Mouse (Mus musculus) frontal cortex, postnatal 25 days (tissue): Measurements from ENCODE around the gene Rgr.
"Not testable (repeated sequence)": the region's sequence is repeated elsewhere in the genome, so short reads cannot be mapped to it uniquely, and the experiment has no call there.

Source experiments
- DNase-seq, 2 experiments: peaks; one replicate each; pipeline ENCODE4 v3.0.0; 2022; ENCODE audit warnings: low spot score in 2 of 2

Gene Rgr

DNA sequence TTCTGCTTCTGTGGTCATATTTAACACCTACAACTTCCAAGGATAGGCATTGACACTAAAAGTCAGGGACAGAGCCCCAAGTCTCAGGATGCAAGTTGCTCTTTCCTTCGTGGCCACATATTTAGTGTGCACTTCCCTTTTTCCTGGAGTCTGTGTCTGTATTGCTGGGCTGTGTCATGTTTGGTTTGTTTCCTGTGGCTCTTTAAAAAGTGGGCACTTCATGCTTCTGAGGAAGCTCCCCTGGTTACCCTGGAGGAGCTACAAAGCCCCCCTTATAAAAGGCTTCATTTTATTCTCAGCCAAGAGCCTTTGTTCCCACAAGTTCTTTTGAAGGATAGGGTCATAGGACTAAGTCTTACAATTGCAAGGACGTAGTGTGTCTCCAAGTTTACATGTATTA lies 45.9 kb downstream of the Rgr start:
- no peak for DNase-seq

- not testable (repeated sequence) for DNase-seq
Observed at GRCm38 (mm10) chr14:37000780-37001179, 48.0 kb downstream of the Rgr start.

DNA sequence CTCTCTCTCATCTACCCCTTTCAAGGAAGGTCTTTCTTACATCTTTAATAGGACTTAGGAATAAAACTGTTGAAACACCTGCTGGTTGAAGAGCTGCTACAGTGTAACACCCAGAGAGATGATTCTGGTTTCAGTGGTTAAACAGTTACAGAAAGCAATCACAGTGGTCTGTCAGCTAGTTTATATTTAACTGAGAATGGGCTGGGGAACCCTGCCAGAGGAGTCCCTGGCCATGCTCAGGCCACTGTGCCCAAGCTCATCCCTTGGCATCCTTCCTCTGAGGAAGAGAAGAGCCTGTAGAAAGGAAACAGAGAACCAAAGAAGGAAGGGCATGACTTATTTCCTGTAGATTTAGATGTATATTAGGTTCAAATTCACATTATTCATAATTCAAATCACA lies 59.0 kb downstream of the Rgr start:
- no peak for DNase-seq

DNA sequence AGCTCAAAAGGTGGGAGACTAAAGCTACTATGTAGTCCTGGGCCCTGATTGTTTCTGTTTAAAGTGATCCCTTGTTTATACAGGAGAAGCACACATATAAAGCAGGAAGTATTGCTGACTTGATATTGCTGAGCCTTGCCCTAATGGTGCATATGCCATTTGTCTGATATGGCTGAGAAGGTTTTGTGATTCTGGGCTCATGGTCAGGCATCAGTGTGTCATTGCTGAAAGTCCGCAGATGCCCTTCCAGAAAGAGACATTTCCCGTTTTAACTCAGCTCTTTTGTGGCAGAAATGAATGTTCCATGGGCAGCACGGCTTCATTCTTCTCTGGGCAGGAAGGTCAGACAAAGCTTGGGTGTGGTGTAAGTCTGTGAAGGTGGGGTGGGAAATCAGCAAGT lies 63.1 kb downstream of the Rgr start:
- DNase-seq = no peak
